Mouse (Mus musculus): Measurements from ENCODE around the gene Hypk. TPM values are rescaled to one million over a fixed set of nuclear protein-coding genes. Genes with fewer than 3 reads are reported as not detected.

Hypk gene
- polyA plus RNA-seq, 1 experiment, result 26.4 TPM

DNA sequence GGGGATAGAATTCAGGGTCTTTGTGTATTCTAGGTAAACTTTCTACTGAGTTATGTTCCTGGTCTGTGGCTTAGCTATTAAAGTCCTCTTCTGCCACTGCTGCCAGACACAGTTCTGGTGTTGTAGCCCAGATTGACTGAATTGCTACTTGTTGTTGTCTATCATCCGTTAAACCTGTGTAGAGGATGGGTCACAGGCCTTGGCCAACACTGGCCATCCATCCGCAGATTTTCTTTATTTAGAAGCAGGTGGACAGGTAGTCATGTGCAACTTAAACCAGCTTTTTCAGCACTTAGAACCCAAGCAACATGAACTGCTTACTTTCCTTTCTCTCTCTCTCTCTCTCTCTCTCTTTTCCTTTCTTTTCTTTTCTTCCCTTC lies 54.9 kb downstream of the Hypk start:
- no peak for TF ChIP-seq MYOD1 (IDR thresholded peaks at IDR 0.05; ENCODE audit: control insufficient read depth in 1 of 3, insufficient read length in 2 of 3, low read depth in 2 of 3)
- Histone ChIP-seq H3K79me2 (ENCODE audit: control insufficient read depth, insufficient read depth) (peaks cover 31% of the 10 kb centered on the region), H3K27me3 (ENCODE audit: control insufficient read depth, insufficient read depth, insufficient read length) (no peaks in the 10 kb centered on the region), H3K4me2 (ENCODE audit: low read depth) (peak overlapping the region; percentile 83), H3K36me3 (ENCODE audit: control insufficient read depth, insufficient read depth) (no peaks in the 10 kb centered on the region), H3K4me3 (peak overlapping the region; percentile 69), H3ac (ENCODE audit: control insufficient read depth, insufficient read length) (no peak overlapping the region)

Other genes starting within 250 kb of the Hypk start
- gene Trp53bp1, start 181.9 kb upstream of the Hypk start, polyA plus RNA-seq (2012; fragmentation: generic; extraction: Trizol), result 22.7 TPM
- 40.7 TPM for gene Map1a, start 163.7 kb upstream of the Hypk start, polyA plus RNA-seq (2012; fragmentation: generic; extraction: Trizol)
- gene Ppip5k1, start 97.9 kb upstream of the Hypk start, polyA plus RNA-seq (2012; fragmentation: generic; extraction: Trizol), result 7.2 TPM
- gene Ckmt1, start 95.6 kb upstream of the Hypk start, polyA plus RNA-seq (2012; fragmentation: generic; extraction: Trizol), result not detected
- not detected for gene Strc, start 66.1 kb upstream of the Hypk start, polyA plus RNA-seq (2012; fragmentation: generic; extraction: Trizol)
- 130 TPM for gene Pdia3, start 39.5 kb upstream of the Hypk start, polyA plus RNA-seq (2012; fragmentation: generic; extraction: Trizol)
- gene Catsper2, start 39.5 kb upstream of the Hypk start, polyA plus RNA-seq (2012; fragmentation: generic; extraction: Trizol), result 1.5 TPM
- gene Ell3, start 9.0 kb upstream of the Hypk start, polyA plus RNA-seq (2012; fragmentation: generic; extraction: Trizol), result 0.05 TPM
- gene Serf2, start 4.1 kb upstream of the Hypk start, polyA plus RNA-seq (2012; fragmentation: generic; extraction: Trizol), result 891 TPM
- 0.32 TPM for gene Serinc4, start 3.5 kb downstream of the Hypk start, polyA plus RNA-seq (2012; fragmentation: generic; extraction: Trizol)
- 13.1 TPM for gene Mfap1b, start 20.8 kb downstream of the Hypk start, polyA plus RNA-seq (2012; fragmentation: generic; extraction: Trizol)
- 9.3 TPM for gene Mfap1a, start 53.4 kb downstream of the Hypk start, polyA plus RNA-seq (2012; fragmentation: generic; extraction: Trizol)
- gene Wdr76, start 53.4 kb downstream of the Hypk start, polyA plus RNA-seq (2012; fragmentation: generic; extraction: Trizol), result 2.4 TPM

Measured in myocyte (in vitro differentiated cells).